Mouse (Mus musculus): Measurements from ENCODE around the gene Xrn2.

- no peak for TF ChIP-seq CTCF (IDR thresholded peaks at IDR 0.05; ENCODE audit: low read depth, low read length)
- no peak for TF ChIP-seq GATA1 (IDR thresholded peaks at IDR 0.05; ENCODE audit: borderline replicate concordance, low read length)
- no peak for TF ChIP-seq POLR2AphosphoS5 (IDR thresholded peaks at IDR 0.05; ENCODE audit: insufficient replicate concordance, low read depth, low read length)
- TF ChIP-seq GATA2 (IDR thresholded peaks at IDR 0.05; ENCODE audit: borderline replicate concordance, low read depth, low read length) = no peak
- no peak for TF ChIP-seq TAL1 (conservative IDR thresholded peaks at IDR 0.05; ENCODE audit: low read depth, low read length)
Observed at GRCm38 (mm10) chr2:146975024-146975423, 37.8 kb upstream of the Xrn2 start.

All from G1E (cell line).